Mouse (Mus musculus): ENCODE data around the gene Rasa4.

- TF ChIP-seq EP300 (IDR thresholded peaks at IDR 0.05; ENCODE audit: low read depth in 1 of 2, low read length in 2 of 2), result no peak
- no peak for TF ChIP-seq RCOR1 (IDR thresholded peaks at IDR 0.05; ENCODE audit: low read depth, low read length)
- TF ChIP-seq POLR2A (IDR thresholded peaks at IDR 0.05; ENCODE audit: control insufficient read depth in 1 of 2, insufficient read depth in 1 of 2, low read depth in 1 of 2, low read length in 2 of 2, poor library complexity in 1 of 2), result no peak
- no peak for TF ChIP-seq GATA1 (IDR thresholded peaks at IDR 0.05; ENCODE audit: low read depth, low read length)
- TF ChIP-seq USF1 (IDR thresholded peaks at IDR 0.05; ENCODE audit: low read depth, low read length), result no peak
- TF ChIP-seq POLR2AphosphoS5 (IDR thresholded peaks at IDR 0.05; ENCODE audit: borderline replicate concordance, low read depth, low read length), result no peak
- no peak for TF ChIP-seq CTCF (IDR thresholded peaks at IDR 0.05 in 2 of 3, conservative IDR thresholded peaks at IDR 0.05 in 1 of 3; ENCODE audit: control insufficient read depth in 1 of 3, insufficient read depth in 1 of 3, low read depth in 2 of 3, low read length in 3 of 3, poor library complexity in 1 of 3, severe bottlenecking in 1 of 3)
- no peak for TF ChIP-seq CHD2 (IDR thresholded peaks at IDR 0.05; ENCODE audit: low read length)
- TF ChIP-seq ZC3H11A (IDR thresholded peaks at IDR 0.05; ENCODE audit: low read depth, low read length), result no peak
Observed at GRCm38 (mm10) chr5:136052861-136053655, 30.7 kb upstream of the Rasa4 start.
